Mouse (Mus musculus) megakaryocyte-erythroid progenitor cell, adult 5-6 weeks (primary cell): ENCODE data around the gene Plaur. TPM values are rescaled to one million over a fixed set of nuclear protein-coding genes. Genes with fewer than 3 reads are reported as not detected.

ENCODE experiments used
- ATAC-seq: replicated peaks from 2 replicates; pipeline ENCODE4 v1.8.0; 2016; ENCODE audit warnings: mild to moderate bottlenecking, inconsistent platforms; ENCODE audit not compliant: severe bottlenecking, poor library complexity, low FRiP score, low TSS enrichment
- total RNA-seq, 2 experiments: library from RNA; stranded (forward) in 1 of 2; stranded (reverse) in 1 of 2; fragments of 200-1000, 215-1000 nt in 1 of 2; fragments of >200 nt in 1 of 2; fragmentation: Nextera tagmentation in 1 of 2; gene quantifications; 2 replicates each; pipeline ENCODE4 v1.2.3; 2014 to 2017

Gene Plaur
- total RNA-seq, 2 experiments from 2014 or later = 2.5 to 5.4 TPM

- peak; percentile 99 for ATAC-seq
Measured at GRCm38 (mm10) chr7:24441785-24442184, 20.5 kb upstream of the Plaur start.

GRCm38 (mm10) chr7:24442313-24442712 is 20.0 kb upstream of the Plaur start:
- no peak for ATAC-seq

GRCm38 (mm10) chr7:24445266-24445926 is 16.9 kb upstream of the Plaur start:
- ATAC-seq = no peak

- ATAC-seq = no peak
Measured at GRCm38 (mm10) chr7:24446697-24447340, 15.5 kb upstream of the Plaur start.

DNA sequence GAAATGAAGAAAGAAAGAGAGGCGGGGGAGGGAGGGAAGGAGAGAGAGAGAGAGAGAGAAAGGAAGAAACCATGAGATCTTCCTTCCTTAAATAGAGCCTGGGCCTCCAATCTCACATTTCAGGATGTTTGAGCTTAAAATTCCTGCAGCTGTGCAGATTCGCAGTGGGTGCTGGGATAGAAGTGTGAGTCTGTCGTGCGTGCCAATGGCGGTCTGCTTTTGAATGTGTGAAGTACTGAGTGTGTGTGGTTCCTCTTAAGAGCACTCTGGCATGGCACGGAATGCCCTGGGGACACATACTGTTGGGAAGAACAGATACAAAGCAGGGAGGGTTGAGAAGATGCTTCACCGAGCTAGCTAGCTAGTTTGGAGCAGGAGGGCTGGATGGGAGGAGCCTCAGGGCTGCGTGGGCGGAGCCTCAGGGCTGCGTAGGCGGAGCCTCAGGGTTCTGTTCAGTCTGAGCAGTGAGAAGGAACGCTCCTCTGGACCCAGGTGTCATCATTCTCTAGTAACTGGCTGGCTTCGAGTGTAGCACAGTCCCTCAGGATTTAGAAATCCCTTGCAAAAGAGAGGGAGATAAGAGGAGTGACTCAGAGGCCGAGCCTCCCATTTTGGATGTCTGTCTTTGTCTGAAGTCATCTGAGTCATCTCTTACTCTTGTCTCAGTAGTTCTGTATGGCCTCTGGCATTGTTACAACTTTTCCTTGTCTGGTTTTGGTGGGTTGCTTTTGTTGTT is 13.3 kb upstream of the Plaur start:
- 0 out of 2 replicates have a peak, but pooled peaks have one; percentile 53 for ATAC-seq

DNA sequence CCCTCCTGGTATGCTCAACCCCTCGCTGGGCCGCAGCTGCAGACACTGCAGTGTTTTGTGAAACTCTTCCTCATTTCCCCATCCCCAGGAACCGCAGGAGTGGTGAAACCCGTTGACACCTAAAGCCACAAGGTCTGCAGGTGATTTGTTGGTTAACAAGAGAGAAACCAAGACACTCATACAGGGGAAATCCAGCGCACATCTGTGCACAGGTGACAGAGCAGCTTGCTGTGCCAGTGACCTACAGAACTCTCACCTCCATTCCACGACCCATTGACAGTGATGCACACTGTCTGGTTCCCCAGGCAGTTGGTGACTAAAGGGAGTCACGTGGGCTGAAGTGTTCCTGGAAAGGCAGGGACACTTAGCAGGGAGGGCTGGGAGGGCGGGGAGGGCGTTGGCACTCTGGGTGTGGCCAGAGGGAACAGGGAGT is 11.7 kb upstream of the Plaur start:
- no peak for ATAC-seq

- no peak for ATAC-seq
Measured at GRCm38 (mm10) chr7:24451855-24452311, 10.4 kb upstream of the Plaur start, which contains the start of gene Irgc1. Gene Irgc1, minus strand, starts transcription at chr7:24452297.

- no peak for ATAC-seq
Measured at GRCm38 (mm10) chr7:24454199-24454598, 8.1 kb upstream of the Plaur start.

DNA sequence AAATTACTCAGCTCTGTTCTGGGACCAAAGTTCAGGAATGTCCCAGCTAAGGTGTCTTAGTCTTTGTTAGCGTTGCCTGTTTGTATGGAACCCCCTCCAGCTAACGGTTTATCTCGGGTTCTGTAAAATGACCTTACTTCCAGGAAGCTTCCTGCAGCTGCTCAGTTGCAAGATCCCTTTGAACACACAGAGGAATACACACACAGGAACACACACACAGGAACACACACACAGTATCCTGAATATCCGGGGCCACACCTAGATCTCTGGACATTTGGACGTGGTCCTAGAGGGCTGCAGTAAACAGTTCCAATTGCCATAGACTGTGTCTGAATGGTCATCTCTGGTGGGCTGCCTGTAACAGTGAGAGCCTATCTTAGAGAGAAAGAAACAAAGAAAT is 6.6 kb upstream of the Plaur start:
- ATAC-seq = no peak

- peak; percentile 34 for ATAC-seq
Measured at GRCm38 (mm10) chr7:24457726-24458370, 4.4 kb upstream of the Plaur start.

GRCm38 (mm10) chr7:24459440-24459839 is 2.8 kb upstream of the Plaur start:
- ATAC-seq = no peak

- ATAC-seq = no peak
Measured at GRCm38 (mm10) chr7:24459843-24460242, 2.4 kb upstream of the Plaur start.

DNA sequence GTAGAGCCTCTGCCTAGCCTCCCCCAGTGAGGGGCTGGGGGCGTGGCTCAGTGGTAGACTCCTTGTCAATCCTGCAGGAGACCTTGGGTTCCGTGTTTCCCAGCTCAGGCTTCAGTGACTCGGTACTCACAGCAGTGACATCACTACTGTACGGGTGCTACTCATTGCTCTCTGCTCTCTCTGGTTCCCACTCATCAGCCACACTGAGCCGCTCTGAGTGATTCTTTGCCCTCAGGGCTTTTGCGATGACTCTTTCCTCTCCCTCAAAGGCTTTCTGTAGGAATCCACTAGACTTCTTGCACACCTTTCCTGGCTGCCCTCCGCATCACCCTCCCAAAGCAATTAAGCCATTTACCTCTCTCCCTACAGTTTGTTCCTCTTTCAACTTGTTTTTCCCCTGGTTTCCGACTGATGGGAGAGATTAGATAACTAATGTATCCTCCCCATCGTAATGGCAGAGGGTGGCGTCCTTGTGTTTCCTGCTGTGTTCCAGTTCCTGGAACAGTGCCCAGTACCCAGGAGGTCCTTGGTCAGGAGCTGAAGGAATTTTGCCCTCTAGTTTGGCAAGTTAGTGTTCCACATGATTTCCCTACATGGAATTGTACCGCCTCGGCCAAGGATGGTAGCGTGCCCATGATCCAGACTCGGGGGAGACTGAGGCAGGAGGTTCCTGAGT is 770 bp upstream of the Plaur start:
- ATAC-seq = no peak

DNA sequence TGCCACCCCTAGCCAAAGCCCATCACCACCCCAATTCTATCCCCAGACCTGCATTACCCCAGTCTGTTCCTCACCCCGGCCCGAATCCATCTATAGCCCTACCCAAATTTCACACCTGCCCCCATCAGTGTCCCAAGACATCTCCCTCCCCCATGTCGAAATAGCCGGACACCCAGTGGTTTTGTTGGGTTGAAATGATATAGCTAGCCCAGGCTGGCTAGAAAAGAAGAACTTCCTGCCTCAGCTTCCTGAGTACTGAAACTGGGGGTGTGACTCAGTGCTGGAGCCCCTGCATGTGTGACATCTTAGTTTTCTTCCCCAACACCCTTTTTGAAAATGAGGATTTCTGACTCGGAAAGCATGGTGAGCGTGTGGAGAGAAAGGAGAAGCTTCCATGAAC is 4.6 kb downstream of the Plaur start:
- no peak for ATAC-seq

- ATAC-seq = no peak
Measured at GRCm38 (mm10) chr7:24467886-24468285, 5.6 kb downstream of the Plaur start.

- ATAC-seq = no peak; the same call in 1 of the 2 replicates
Measured at GRCm38 (mm10) chr7:24469126-24469525, 6.8 kb downstream of the Plaur start.

DNA sequence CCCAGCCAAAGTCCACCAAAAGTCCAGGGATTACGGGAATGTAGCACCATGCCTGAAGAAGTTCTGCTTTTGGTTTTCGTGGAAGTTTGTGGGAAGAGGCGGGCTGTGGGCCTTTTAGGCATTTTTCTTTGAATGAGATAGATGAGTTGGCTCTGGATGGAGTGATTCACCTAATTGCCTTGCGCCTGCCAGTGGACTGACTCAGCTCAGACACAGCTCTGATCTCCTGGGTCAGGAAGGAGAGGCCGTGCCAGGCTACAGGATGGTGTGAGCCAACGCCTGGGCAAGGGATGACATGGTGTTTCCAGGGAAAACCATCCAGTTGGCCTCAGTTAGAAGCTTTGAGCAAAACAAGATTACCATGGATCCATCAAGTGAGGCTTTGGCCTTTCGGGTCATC is 8.1 kb downstream of the Plaur start:
- ATAC-seq = no peak

DNA sequence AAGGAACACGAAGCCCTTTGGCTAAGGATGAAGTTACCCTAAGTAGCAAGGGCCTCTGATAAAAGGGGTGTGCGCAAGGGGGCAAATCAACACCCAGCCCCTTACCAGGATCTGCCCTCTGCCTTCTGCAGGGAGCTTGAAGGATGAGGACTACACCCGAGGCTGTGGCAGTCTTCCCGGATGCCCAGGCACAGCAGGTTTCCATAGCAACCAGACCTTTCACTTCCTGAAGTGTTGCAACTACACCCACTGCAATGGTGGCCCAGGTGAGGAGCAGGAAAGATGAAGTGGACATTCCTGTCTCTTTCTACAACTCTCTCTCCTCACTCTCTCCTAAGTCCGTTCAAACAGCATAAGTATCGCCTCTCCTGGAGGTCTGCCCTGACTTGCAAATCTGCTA is 10.2 kb downstream of the Plaur start:
- no peak for ATAC-seq

DNA sequence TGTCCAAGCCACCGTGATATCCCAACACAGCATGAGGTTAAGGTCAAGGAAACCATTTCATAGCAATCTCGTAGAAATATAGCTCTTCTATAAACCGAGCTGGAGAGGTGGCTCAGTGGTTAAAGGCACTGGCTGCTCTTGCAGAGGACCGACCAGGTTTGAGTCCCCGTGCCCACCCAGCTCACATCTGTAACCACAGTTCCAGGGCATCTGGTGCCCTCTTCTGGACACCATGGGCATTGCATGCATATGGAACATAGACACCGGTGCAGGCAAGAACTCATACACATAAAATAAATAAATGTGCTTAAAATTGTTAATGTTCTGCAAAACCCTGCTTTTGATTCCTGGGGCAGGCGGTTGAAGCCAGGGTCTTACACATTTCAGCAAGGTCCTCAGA is 10.7 kb downstream of the Plaur start:
- ATAC-seq = peak; percentile 58
